Mouse (Mus musculus): ENCODE data around the gene Plcl1. TPM values are rescaled to one million over a fixed set of nuclear protein-coding genes. Genes with fewer than 3 reads are reported as not detected.
"Not testable (repeated sequence)": the region's sequence is repeated elsewhere in the genome, so short reads cannot be mapped to it uniquely, and the experiment has no call there.

Gene Plcl1
- polyA plus RNA-seq, 1 experiment from 2014 or later: 0.70 TPM

DNA sequence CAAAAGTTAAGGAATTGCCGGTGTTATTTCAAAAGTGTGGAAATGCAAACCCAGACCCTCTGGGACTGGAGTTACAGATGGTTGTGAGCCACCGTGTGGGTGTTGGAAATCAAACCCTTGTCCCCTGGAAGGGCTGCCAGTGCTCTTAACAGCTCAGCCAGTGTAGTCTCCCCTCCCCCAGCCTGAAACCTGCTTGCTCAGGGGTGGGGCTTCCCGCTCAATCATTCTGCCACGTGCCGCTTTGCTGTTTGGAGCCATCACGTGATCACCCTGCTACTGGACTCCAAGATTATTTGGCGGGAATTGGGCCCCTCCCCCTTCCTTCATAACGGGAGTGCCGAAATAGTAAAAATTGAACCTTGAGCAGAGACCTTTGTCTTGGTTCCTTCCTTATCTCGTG is 81.7 kb downstream of the Plcl1 start:
- not testable (repeated sequence) for H3K27me3 ChIP-seq (ENCODE audit: control insufficient read depth, insufficient read depth, low read length); H3K9ac ChIP-seq (ENCODE audit: low read depth, low read length); H3K27ac ChIP-seq (ENCODE audit: low read depth, low read length); H3K4me1 ChIP-seq (ENCODE audit: control insufficient read depth, insufficient read depth, low read length); H3K9me3 ChIP-seq (replicated peaks; ENCODE audit: control insufficient read depth, low read length); H3K4me2 ChIP-seq; H3K36me3 ChIP-seq (ENCODE audit: control insufficient read depth, insufficient read depth, low read length); ATAC-seq (replicated peaks; ENCODE audit: insufficient number of reproducible peaks, low FRiP score, low TSS enrichment); H3K4me3 ChIP-seq (ENCODE audit: low read depth, low read length)
- 75% methylated on average over 10 of the region's 10 CpGs for WGBS (ENCODE audit: insufficient replicate concordance)

DNA sequence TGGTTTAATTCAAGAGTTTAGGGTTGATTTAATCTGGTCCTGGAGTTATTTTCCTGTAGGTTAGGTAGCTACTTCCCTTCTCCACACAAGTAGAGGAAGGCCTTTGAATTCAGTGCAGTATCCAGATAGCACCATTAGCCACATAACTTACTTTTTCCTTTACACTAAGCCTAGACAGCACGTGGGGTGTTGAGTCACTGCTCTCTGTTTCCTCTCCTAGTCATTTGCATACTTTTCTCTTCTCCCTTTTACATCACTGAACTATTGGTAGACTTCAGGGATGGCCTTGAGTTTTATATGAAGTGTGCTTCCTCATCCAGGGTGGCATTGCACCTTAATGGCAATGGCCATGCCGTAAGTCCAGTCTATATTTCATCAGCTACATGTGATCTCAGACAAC is 82.5 kb downstream of the Plcl1 start:
- Histone ChIP-seq H3K27me3 (ENCODE audit: control insufficient read depth, insufficient read depth, low read length) (no peaks in the 10 kb centered on the region), H3K4me2 (no peak overlapping the region), H3K4me1 (ENCODE audit: control insufficient read depth, insufficient read depth, low read length) (no peaks in the 10 kb centered on the region), H3K27ac (ENCODE audit: low read depth, low read length) (no peak overlapping the region), H3K36me3 (ENCODE audit: control insufficient read depth, insufficient read depth, low read length) (no peaks in the 10 kb centered on the region), H3K9ac (ENCODE audit: low read depth, low read length) (no peak overlapping the region), H3K4me3 (ENCODE audit: low read depth, low read length) (no peak overlapping the region), H3K9me3 (replicated peaks; ENCODE audit: control insufficient read depth, low read length) (no peaks in the 10 kb centered on the region)
- ATAC-seq (replicated peaks; ENCODE audit: insufficient number of reproducible peaks, low FRiP score, low TSS enrichment): no peak
- WGBS (ENCODE audit: insufficient replicate concordance): 75% methylated on average over 2 of the region's 2 CpGs

DNA sequence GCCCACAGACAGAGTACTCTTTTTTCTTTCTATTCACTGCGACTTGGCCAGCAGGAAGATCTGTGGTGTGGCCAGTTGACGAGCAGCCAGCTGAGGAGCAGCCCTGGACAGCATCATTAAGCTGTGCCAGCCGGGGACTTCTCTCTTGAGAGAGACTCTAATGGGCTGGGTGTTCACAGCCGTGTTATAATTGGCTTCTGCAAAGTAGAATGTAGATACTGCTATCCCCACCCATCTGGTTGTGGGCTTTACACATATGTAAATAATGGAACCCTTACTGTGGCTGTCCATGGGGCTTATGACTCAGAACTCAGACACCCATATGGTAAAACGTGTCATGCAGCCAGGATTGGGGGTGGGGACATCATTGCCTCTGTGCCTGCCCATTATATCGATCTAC is 83.6 kb downstream of the Plcl1 start:
- no peaks in the 10 kb centered on the region for H3K4me1 ChIP-seq (ENCODE audit: control insufficient read depth, insufficient read depth, low read length)

DNA sequence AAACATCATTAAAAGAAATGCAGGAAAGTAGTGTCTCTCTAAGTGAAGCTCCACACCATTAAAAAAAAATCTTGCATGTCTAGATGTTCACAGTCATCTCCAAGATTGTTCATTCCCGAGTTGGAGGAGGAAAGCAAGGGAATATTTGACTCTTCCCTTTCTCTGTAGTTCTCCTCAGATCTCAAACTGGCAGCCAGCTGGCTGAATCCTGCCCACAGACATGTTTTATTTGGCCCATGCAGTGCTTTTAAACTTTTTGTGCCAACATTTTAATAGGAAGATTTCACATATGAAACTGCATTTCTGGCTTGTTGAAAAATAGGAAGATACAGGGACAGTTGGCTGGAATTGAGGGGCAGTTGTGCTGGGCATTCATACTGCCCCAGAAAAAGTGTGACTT is 94.2 kb downstream of the Plcl1 start:
- ATAC-seq (replicated peaks; ENCODE audit: insufficient number of reproducible peaks, low FRiP score, low TSS enrichment): no peak
- Histone ChIP-seq H3K27ac (ENCODE audit: low read depth, low read length) (no peak overlapping the region), H3K9ac (ENCODE audit: low read depth, low read length) (no peak overlapping the region), H3K36me3 (ENCODE audit: control insufficient read depth, insufficient read depth, low read length) (no peaks in the 10 kb centered on the region), H3K4me2 (no peak overlapping the region), H3K27me3 (ENCODE audit: control insufficient read depth, insufficient read depth, low read length) (no peaks in the 10 kb centered on the region), H3K4me3 (ENCODE audit: low read depth, low read length) (no peak overlapping the region), H3K4me1 (ENCODE audit: control insufficient read depth, insufficient read depth, low read length) (no peaks in the 10 kb centered on the region), H3K9me3 (replicated peaks; ENCODE audit: control insufficient read depth, low read length) (no peaks in the 10 kb centered on the region)
- WGBS (ENCODE audit: insufficient replicate concordance): 56% methylated on average over 1 of the region's 1 CpGs

More for the DNA sequence above, 83.6 kb downstream of the Plcl1 start:
- no peak overlapping the region for H3K27ac ChIP-seq (ENCODE audit: low read depth, low read length)
- no peak overlapping the region for H3K4me3 ChIP-seq (ENCODE audit: low read depth, low read length)
- no peaks in the 10 kb centered on the region for H3K36me3 ChIP-seq (ENCODE audit: control insufficient read depth, insufficient read depth, low read length)
- H3K9ac ChIP-seq (ENCODE audit: low read depth, low read length): no peak overlapping the region
- no peaks in the 10 kb centered on the region for H3K9me3 ChIP-seq (replicated peaks; ENCODE audit: control insufficient read depth, low read length)
- H3K27me3 ChIP-seq (ENCODE audit: control insufficient read depth, insufficient read depth, low read length): no peaks in the 10 kb centered on the region
- H3K4me2 ChIP-seq: no peak overlapping the region
- ATAC-seq (replicated peaks; ENCODE audit: insufficient number of reproducible peaks, low FRiP score, low TSS enrichment): no peak
- WGBS (ENCODE audit: insufficient replicate concordance): 46% methylated on average over 6 of the region's 6 CpGs

DNA sequence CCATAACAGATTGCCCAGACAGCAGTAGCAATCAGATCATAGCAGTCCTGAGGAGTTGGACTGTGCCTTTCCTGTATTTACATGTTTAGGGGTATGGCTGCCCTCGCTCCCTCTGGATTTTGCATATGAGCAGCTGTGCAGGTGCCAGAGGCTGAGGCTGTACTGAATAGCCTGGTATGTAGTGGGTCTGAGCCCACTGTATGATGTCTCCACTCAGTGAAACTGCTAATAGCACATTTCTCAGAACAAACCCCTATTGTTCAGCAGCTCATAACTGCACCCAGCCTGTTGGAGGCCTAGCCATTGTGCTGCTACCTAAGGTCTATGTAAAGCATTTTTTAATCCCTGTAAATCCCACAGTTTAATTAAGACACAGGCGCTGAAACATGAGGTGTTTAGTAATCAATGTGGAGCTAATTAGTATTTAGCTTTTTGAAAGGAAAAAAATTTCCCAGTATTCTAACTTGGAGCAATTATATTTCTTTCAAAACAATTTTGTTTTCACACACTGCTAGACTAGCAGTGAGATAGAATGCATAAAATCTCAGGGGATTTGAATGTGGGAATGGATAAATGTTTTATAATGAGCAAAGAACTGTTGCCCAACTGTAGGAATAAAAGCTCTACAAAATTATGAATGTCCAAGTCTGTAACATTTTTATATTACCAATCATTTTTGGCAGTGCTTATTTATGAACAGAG is 95.4 kb downstream of the Plcl1 start:
- H3K27me3 ChIP-seq (ENCODE audit: control insufficient read depth, insufficient read depth, low read length): no peaks in the 10 kb centered on the region
- no peak overlapping the region for H3K27ac ChIP-seq (ENCODE audit: low read depth, low read length)
- no peaks in the 10 kb centered on the region for H3K4me1 ChIP-seq (ENCODE audit: control insufficient read depth, insufficient read depth, low read length)
- ATAC-seq (replicated peaks; ENCODE audit: insufficient number of reproducible peaks, low FRiP score, low TSS enrichment): no peak
- no peak overlapping the region for H3K4me3 ChIP-seq (ENCODE audit: low read depth, low read length)
- WGBS (ENCODE audit: insufficient replicate concordance): 83% methylated on average over 2 of the region's 2 CpGs
- H3K9me3 ChIP-seq (replicated peaks; ENCODE audit: control insufficient read depth, low read length): no peaks in the 10 kb centered on the region
- H3K4me2 ChIP-seq: no peak overlapping the region
- no peaks in the 10 kb centered on the region for H3K36me3 ChIP-seq (ENCODE audit: control insufficient read depth, insufficient read depth, low read length)
- no peak overlapping the region for H3K9ac ChIP-seq (ENCODE audit: low read depth, low read length)

DNA sequence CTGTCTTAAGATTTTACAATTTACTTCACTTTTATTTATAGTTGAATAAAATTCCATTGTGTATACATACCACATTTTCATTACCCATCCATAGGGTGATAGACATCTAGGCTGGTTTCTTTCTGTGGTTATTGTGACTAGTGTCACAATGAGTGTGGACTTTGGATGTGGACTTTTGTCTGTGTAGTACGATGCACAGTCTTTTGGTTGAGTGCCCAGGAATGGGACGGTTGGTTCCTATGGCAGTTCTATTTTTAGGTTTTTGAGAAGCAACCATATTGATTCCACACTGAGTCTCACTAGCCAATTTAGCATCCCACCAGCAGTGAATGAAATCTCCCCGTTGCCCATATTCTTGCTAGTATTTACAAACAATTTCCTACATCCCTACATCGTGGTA is 100.1 kb downstream of the Plcl1 start:
- Histone ChIP-seq H3K9me3 (replicated peaks; ENCODE audit: control insufficient read depth, low read length) (no peaks in the 10 kb centered on the region), H3K4me3 (ENCODE audit: low read depth, low read length) (no peak overlapping the region), H3K4me1 (ENCODE audit: control insufficient read depth, insufficient read depth, low read length) (no peaks in the 10 kb centered on the region), H3K27me3 (ENCODE audit: control insufficient read depth, insufficient read depth, low read length) (no peaks in the 10 kb centered on the region), H3K27ac (ENCODE audit: low read depth, low read length) (no peak overlapping the region), H3K4me2 (no peak overlapping the region), H3K9ac (ENCODE audit: low read depth, low read length) (no peak overlapping the region), H3K36me3 (ENCODE audit: control insufficient read depth, insufficient read depth, low read length) (no peaks in the 10 kb centered on the region)
- ATAC-seq (replicated peaks; ENCODE audit: insufficient number of reproducible peaks, low FRiP score, low TSS enrichment): no peak
- WGBS (ENCODE audit: insufficient replicate concordance): 78% methylated on average over 4 of the region's 4 CpGs

- no peak overlapping the region for H3K27ac ChIP-seq (ENCODE audit: low read depth, low read length)
- H3K4me1 ChIP-seq (ENCODE audit: control insufficient read depth, insufficient read depth, low read length): no peaks in the 10 kb centered on the region
- no peak overlapping the region for H3K4me2 ChIP-seq
- no peak for ATAC-seq (replicated peaks; ENCODE audit: insufficient number of reproducible peaks, low FRiP score, low TSS enrichment)
- no peaks in the 10 kb centered on the region for H3K36me3 ChIP-seq (ENCODE audit: control insufficient read depth, insufficient read depth, low read length)
- H3K27me3 ChIP-seq (ENCODE audit: control insufficient read depth, insufficient read depth, low read length): no peaks in the 10 kb centered on the region
- 77% methylated on average over 6 of the region's 6 CpGs for WGBS (ENCODE audit: insufficient replicate concordance)
- no peak overlapping the region for H3K9ac ChIP-seq (ENCODE audit: low read depth, low read length)
- H3K4me3 ChIP-seq (ENCODE audit: low read depth, low read length): no peak overlapping the region
- no peaks in the 10 kb centered on the region for H3K9me3 ChIP-seq (replicated peaks; ENCODE audit: control insufficient read depth, low read length)
Observed at GRCm38 (mm10) chr1:55507061-55507460, 101.3 kb downstream of the Plcl1 start.

- H3K4me2 ChIP-seq: no peak overlapping the region
- no peak overlapping the region for H3K4me3 ChIP-seq (ENCODE audit: low read depth, low read length)
- H3K36me3 ChIP-seq (ENCODE audit: control insufficient read depth, insufficient read depth, low read length): no peaks in the 10 kb centered on the region
- no peaks in the 10 kb centered on the region for H3K9me3 ChIP-seq (replicated peaks; ENCODE audit: control insufficient read depth, low read length)
- no peak overlapping the region for H3K9ac ChIP-seq (ENCODE audit: low read depth, low read length)
- no peak for ATAC-seq (replicated peaks; ENCODE audit: insufficient number of reproducible peaks, low FRiP score, low TSS enrichment)
- no peaks in the 10 kb centered on the region for H3K4me1 ChIP-seq (ENCODE audit: control insufficient read depth, insufficient read depth, low read length)
- no peaks in the 10 kb centered on the region for H3K27me3 ChIP-seq (ENCODE audit: control insufficient read depth, insufficient read depth, low read length)
- WGBS (ENCODE audit: insufficient replicate concordance): 95% methylated on average over 1 of the region's 1 CpGs
- no peak overlapping the region for H3K27ac ChIP-seq (ENCODE audit: low read depth, low read length)
Observed at GRCm38 (mm10) chr1:55509587-55509986, 103.9 kb downstream of the Plcl1 start.

DNA sequence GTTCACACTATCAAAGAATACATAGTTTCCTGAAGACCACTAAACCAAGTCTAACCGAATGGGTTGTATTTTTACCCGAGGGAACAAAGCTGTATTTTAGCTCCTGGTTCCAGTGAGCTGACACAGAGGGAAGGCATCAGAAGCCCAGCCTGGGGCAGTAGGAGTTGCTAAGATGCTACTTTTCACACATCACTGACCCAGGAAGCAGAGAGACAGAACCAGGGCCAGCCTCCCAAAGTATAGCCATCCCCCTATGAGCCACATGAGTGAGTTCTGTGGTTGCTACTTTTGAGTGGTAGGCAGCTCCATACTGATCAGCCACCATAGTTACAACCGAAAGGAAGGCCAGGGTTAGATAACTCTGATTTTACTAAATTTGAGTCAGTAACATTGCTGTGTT is 106.4 kb downstream of the Plcl1 start:
- Histone ChIP-seq H3K27me3 (ENCODE audit: control insufficient read depth, insufficient read depth, low read length) (no peaks in the 10 kb centered on the region), H3K36me3 (ENCODE audit: control insufficient read depth, insufficient read depth, low read length) (no peaks in the 10 kb centered on the region), H3K9me3 (replicated peaks; ENCODE audit: control insufficient read depth, low read length) (no peaks in the 10 kb centered on the region), H3K27ac (ENCODE audit: low read depth, low read length) (no peak overlapping the region), H3K4me3 (ENCODE audit: low read depth, low read length) (no peak overlapping the region), H3K4me2 (no peak overlapping the region), H3K4me1 (ENCODE audit: control insufficient read depth, insufficient read depth, low read length) (no peaks in the 10 kb centered on the region), H3K9ac (ENCODE audit: low read depth, low read length) (no peak overlapping the region)
- no peak for ATAC-seq (replicated peaks; ENCODE audit: insufficient number of reproducible peaks, low FRiP score, low TSS enrichment)
- 85% methylated on average over 3 of the region's 3 CpGs for WGBS (ENCODE audit: insufficient replicate concordance)

Measured in heart, embryonic 11.5 days (tissue).